Mouse (Mus musculus): Measurements from ENCODE around the gene Ccl28. TPM values are rescaled to one million over a fixed set of nuclear protein-coding genes. Genes with fewer than 3 reads are reported as not detected.
"Not testable (repeated sequence)": the region's sequence is repeated elsewhere in the genome, so short reads cannot be mapped to it uniquely, and the experiment has no call there.

Ccl28 gene
- total RNA-seq, 2 experiments from 2014 or later: 0.75 to 0.86 TPM

DNA sequence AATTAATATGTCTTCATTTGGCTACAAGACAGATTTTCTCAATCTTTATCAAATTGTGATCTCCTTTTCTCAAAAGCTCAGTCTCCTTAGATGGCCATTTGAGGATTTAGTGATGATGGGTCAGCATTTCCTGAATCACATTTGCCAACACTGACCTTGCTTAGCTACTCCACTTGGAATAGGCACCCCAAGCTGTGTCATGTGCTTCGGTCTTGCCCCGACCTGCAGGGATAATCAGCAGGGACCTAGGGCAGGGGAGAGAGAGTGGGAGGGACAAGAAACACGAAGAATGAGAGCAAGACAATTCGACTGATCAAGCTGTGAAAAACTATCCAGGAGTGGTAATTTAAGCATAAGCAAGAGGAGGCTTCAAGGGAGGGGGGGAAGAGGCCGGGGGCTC is 21.1 kb downstream of the Ccl28 start:
- intact Hi-C loops (cut with DNase I): loop anchor here (5.0 kb wide), 3 partner anchors 48 to 148 kb away; partner anchors contain the start of genes Hmgcs1 and Zfp131
- no peak for DNase-seq (ENCODE audit: low spot score in 2 of 2)

DNA sequence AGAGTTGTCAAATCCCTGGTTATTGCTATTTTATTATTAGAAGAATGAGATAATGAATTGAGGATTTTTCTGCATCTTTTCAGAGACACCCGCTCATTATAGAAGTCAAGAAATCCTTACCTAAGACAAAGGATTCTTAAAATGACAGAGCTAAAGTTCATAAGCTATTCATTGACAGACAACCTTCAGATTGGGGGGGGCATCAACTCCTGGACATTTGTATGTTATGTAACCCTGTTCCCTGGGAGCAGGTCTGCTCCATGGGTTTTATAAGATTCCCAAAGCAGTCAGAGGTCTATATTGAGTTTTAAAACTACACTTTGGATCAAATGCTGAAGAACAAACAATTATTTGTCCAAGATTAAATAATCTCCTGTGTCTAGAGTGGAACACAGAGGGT is 22.9 kb downstream of the Ccl28 start:
- intact Hi-C loops (cut with DNase I): loop anchor here (5.0 kb wide), 1 partner anchor 46 kb away; the partner anchor contains the start of gene Hmgcs1
- no peak for DNase-seq (ENCODE audit: low spot score in 2 of 2)

DNA sequence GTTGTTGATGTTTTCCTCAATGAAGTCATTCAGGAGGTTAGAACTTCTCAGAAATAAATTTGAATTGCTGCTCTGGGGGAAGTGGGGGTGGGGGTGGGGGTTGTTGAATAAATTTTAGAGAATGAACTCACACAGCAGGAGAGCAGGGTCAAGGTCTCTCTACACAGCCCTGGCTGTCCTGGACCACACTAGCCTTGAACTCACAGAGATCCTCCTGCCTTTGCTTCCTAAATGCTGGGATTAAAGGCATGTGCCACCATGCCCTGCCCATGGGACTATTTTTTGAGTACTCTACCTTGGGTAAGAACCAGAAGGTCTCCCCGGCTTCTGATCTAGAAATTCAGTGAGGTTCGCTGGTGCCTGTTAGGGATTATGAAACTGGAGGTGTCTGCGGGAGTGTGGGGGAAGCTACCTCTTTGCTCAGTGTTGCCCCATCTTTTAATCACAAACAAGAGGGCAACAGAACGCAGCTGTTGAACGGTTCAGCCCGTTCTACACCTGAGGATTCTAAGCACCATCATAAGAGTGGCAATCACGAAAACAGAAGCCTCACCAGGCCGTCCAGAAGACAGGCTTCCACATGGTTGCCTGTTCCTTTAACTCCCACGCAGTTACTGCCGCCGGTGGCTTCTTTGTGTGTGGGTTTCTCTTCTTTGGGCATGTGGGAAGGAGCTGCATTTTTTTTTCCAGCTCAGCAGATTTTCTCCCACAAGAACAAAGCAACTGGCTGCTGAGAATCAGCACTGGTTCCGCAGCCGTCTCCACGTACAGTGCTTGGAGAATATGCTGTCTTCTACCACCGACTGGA is 25.5 kb downstream of the Ccl28 start:
- intact Hi-C loops (cut with DNase I): loop anchor here (5.0 kb wide), 1 partner anchor 43 kb away; the partner anchor contains the start of gene Hmgcs1
- DNase-seq (ENCODE audit: low spot score in 2 of 2): peak; percentile 65 to 71

DNA sequence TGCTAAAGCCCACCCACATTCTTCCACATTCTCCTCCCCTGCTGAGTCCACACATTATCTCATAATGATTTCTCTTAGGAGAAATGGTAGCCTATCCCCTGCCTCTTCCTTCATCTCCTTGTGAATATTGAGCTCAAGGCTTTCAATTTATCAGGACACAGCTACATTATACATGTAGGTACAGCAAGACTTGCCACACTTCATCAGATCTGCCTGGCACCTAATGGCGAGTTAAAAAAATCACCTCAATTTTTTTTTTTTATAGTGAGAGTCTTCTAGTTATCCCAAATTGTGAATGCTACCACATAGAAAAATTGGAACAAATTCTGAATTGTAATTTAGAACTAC is 26.1 kb downstream of the Ccl28 start:
- intact Hi-C loops (cut with DNase I): loop anchor here (5.0 kb wide), 1 partner anchor 43 kb away; the partner anchor contains the start of gene Hmgcs1
- DNase-seq (ENCODE audit: low spot score in 2 of 2): no peak

DNA sequence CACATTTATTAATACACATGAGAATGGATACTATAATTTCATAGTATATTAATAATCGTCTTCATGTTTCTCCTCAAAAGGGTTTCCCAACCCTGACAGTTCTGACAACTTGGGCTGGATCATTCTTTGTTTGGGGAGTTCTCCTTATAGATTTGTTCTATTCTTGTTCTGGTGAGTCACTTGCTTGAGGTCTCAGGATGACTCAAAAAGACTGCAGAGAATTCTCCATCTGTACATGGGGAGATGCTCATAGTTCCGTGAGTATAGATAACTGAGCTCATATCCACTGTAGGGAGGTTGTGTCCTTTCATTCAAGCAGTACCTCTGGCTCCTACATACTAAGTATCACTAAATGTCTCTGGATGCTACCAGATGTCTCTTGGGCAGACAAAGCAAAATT is 31.1 kb downstream of the Ccl28 start:
- intact Hi-C loops (cut with DNase I): no loop called here
- DNase-seq (ENCODE audit: low spot score in 2 of 2): no peak

DNA sequence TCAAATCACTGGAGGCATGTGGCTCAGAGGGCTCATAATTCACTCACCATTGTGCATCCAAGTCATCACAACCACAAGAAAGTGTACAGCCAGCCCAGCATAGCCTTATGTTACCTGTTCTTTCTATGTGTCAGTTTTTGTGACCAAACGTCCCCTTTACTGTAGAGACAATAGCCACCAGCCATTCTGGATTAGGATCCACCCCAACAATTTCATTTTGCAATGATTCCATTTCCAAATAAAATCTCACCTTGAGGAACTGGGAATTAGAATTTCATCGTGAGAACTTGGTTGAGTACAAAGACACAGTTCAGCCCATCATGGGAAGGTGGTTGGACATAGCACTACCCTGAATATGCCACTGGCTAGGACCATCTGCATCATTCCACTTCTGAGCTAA is 32.6 kb downstream of the Ccl28 start:
- intact Hi-C loops (cut with DNase I): no loop called here
- DNase-seq (ENCODE audit: low spot score in 2 of 2): no peak

DNA sequence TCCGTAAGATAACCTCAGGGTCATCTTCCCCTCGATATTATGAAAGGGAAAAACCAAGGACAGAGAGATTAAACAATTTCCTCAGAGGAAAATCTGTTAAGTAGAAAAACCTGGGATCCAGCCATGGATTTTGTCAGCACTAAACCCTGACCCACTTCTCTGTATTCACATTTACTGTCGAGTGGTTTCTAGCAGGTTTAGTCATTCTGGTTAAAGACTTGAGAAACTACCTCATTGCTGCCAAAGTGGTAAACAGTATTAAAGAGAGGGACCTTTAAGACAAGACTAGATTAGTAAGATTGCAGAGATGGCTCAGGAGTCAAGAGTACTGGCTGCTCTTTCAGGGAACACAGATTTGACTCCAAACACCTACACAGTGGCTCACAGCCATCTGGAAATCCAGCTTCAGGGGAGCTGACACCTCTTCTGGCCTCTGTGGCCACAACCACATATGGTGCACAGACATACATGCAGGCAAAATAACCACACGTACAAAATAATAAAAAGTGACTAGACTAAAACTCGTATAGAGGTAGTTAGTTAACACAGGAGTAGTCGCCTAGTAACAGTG is 33.3 kb downstream of the Ccl28 start:
- intact Hi-C loops (cut with DNase I): no loop called here
- DNase-seq (ENCODE audit: low spot score in 2 of 2): no peak

DNA sequence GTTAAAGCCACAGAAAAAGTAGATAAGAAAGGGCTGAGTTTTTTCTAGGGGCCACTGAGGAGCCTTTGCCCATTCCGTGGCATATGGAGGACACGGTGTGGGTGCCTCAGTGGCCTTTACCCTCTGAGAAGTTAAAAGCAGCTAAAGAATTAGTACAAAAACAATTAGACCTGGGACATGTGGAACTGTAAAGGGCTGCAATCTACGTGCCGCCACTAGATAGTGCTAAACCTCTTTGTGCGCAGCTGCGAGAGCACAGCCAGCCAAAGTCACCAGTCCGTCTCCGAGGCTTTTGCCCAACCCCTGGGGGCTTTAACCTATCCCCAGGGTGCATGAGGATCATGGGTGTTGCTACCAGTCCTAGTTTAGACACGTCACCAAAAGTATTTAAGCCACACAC is 37.8 kb downstream of the Ccl28 start:
- DNase-seq (ENCODE audit: low spot score in 2 of 2): not testable (repeated sequence)

DNA sequence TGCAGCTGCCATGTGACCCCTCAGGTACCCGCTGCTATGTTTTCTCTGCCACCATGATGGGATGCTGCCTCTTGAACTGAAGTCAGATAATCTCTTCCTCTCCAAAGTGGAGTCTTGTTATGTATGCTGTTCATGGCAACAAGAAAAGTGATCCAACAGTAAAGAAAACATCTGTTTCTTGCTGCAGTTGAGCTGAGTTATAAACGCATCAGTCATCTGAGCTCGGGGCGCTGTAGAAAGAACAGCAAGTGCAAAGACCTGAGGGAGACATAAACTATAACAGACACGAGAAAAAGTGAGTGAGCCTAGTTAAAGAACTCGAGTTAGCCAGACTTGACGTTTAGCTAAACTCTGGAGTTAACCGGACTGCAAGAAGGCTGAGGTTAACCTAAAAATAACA is 55.2 kb downstream of the Ccl28 start:
- intact Hi-C loops (cut with DNase I): no loop called here

More for the DNA sequence above, 37.8 kb downstream of the Ccl28 start:
- intact Hi-C loops (cut with DNase I): not testable (repeated sequence)

DNA sequence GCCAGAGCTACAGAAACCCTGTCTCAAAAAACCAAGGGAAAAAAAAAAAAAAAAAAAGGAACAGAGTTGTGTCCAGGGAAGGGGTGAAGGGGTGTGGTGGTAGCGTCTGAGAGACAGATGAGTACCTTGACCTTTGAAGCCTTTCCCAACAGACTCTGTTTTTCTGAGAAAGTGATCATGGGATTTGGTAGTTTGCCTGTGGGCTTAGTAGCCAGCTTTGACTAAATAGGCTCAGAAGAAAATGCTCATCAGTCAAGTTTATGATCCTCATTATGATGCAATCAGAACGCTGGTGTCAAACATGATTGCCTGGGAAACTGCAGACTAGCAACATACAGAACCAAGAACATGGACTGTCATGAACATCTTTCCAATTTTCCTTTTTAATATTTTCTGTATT is 56.1 kb downstream of the Ccl28 start:
- no peak for DNase-seq (ENCODE audit: low spot score in 2 of 2)
- intact Hi-C loops (cut with DNase I): no loop called here

More for the DNA sequence above, 55.2 kb downstream of the Ccl28 start:
- DNase-seq (ENCODE audit: low spot score in 2 of 2): no peak

DNA sequence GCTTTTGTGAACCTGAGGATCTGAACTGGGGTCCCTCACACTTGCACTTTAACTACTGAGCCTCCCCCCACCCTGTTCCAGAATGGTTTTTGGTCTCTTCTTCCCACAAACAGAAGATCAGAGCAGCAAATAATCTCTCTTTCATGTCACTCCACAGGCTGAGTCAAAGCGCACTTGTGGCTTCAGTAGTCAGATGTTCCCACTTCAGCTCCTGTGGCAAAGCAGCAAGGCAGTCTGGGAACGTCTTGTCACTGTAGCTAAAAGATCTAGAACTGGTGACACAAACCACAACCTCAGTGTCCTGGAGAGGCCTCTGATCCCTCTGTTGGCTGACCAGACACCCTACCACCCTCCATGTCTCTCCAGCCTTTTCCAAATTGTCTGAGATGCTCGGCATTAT is 57.5 kb downstream of the Ccl28 start:
- intact Hi-C loops (cut with DNase I): no loop called here
- no peak for DNase-seq (ENCODE audit: low spot score in 2 of 2)

DNA sequence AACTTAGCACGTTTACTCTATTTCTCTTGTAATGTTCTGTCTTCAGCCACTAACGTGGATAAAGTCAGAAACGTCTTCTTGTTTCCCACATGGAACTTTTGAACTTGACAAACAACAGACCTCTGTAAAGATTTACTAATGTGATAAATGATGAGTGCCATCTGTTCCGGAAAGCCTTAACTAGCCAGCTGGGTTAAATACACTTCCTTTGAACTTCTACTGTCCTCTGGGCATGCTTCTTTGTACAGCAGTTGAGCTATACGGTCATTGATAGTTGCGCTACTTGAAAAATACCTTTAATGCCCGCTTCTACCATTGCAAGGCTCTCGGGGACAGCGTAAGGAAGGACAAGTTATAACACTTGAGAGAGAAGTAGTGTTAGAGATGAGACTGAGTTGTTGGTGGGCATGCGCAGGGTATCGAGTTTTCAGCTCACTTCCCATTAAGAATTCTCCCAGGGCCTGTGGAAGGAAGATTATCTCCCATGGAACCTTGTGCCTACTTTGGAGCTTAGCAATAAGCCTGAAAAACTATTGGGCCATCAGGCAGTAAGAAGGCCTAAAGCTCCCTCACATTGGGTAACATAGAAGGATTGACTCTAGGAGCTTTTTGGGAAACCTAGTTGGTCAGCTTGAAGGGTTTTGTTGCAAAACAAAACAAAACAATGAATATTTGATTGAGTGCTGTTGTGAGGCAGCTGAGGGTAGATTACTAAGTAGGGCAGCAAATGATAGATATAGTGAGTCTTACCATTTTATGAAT is 61.0 kb downstream of the Ccl28 start:
- intact Hi-C loops (cut with DNase I): no loop called here
- no peak for DNase-seq (ENCODE audit: low spot score in 2 of 2)

DNA sequence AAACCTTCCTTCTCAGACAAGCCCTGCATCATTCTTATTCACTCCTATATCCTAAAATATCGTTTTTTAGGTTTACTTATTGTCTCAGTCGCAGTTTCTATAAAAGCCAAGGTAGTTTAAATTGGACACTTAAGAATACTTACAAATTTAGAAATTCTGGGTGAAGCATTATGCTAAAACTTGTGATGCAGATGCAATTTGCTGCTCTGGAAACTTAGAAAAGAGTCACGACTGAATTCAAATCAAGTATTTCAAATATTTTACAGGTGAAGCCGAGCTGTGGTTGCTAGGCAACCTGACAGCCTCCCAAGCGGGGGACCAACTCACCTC is 66.1 kb downstream of the Ccl28 start:
- no peak for DNase-seq (ENCODE audit: low spot score in 2 of 2)
- intact Hi-C loops (cut with DNase I): loop anchor here (5.0 kb wide), 3 partner anchors 42 to 103 kb away; partner anchors contain the start of genes Nim1k and Zfp131

DNA sequence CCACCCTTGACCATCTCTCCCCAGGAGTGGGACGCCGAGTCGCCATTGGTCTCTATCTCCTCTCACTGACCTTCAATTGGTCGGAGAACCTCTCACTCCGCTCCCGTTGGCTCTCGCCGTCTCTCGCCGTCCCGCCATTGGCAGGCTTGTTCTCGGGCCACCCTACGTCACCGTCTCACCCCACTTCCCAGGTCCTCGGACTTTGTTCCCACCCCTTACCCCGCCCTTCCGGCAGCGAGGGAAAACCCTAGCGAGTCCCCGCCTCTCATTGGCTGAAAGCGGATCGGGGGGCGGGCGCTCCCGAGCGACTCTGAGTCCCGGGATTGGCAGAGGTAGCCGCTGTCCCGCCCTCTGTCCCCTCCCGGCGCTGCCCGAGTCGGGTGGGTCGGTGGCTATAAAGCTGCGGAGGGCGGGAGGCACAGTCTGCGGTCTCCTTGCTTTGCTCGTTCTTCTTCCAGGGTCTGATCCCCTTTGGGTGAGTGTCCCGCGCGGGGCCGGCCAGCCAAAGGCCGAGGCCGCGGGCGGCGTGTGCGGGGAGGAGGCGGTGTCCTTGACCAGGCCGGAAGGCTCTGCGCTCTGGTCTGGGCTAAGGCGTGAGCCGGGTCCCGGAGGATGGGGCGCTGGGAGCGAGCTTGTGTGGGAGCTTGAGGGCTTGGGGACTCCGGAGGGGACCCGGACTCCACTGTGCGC is 66.6 kb downstream of the Ccl28 start, which contains the start of gene Hmgcs1:
TSS of gene Hmgcs1 (plus strand) at position 341 of the 690 bp plus-strand sequence.
- intact Hi-C loops (cut with DNase I): loop anchor here (5.0 kb wide), 3 partner anchors 43 to 102 kb away; partner anchors contain the start of genes Nim1k and Zfp131
- peak; percentile 99 for DNase-seq (ENCODE audit: low spot score in 2 of 2)

DNA sequence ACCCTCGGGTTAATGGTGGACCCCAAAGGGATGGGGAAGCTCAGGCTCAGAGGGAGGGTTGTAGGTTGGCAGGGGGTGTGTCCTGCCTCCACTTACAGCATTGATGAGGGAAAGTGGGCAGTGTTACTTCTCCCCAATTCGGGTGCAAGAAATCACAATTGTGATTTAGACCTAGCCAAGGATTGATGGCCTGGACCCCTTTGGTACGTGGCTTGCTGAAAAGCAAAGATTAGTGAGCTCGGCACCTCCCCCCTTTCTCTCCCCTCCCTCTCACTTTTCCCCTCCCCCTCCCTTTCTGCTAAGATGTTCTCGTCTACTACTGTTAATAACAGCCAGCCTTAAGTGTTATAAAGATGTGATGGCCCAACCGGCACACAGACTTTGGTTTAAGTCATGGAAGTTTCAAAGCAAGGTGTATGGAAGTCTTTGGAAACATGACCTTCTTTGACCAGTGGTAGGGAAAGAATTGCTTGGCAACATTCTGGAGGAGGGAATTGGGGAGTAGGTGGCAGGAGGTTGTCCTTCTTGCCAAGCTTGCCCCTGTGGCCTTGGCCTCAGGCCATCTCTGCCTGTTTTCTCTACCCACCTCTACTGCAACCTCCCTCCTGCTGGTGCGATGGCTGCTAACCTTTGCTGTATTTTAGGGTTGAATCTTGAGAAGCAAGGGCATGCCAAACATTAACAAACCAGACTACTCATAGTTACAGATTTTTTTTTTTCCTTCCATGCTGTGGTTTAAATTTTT is 67.4 kb downstream of the Ccl28 start:
- DNase-seq (ENCODE audit: low spot score in 2 of 2): no peak
- intact Hi-C loops (cut with DNase I): loop anchor here (5.0 kb wide), 3 partner anchors 44 to 101 kb away; partner anchors contain the start of genes Nim1k and Zfp131

DNA sequence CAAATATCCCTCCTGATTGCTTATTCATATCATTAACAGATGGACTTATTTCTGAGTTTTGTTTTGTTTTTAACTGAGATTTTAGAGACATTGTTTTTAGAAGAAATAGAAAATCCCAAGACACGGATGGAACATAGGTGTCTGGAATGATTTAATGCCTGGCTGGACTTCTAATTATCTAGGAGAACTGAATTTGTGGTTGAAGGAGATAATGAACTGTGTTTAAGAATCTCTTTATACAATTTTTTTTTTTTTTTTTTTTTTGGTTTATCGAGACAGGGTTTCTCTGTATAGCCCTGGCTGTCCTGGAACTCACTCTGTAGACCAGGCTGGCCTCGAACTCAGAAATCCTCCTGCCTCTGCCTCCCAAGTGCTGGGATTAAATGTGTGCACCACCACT is 68.3 kb downstream of the Ccl28 start:
- intact Hi-C loops (cut with DNase I): loop anchor here (5.0 kb wide), 3 partner anchors 45 to 100 kb away; partner anchors contain the start of genes Nim1k and Zfp131
- DNase-seq (ENCODE audit: low spot score in 2 of 2): not testable (repeated sequence)

DNA sequence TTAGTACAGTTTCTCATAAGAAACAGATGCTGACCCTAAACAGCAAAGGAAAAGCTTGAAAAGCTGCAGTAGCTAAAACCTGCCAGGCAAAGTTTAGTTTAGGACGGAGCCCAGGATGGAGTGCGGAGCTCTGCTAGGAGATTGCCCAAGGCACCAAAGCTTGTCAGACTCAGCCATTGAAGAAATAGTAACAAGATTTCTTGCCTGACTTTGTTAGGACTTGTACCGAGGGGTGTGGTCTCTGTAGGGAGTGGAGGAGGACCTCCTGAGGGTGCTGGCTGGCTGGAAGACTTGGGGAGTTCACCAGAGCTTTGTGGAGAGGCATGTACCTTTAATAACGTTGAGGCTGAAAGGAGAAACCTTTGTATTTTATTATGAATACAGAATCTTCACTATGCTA is 72.1 kb downstream of the Ccl28 start:
- intact Hi-C loops (cut with DNase I): no loop called here
- DNase-seq (ENCODE audit: low spot score in 2 of 2): no peak

DNA sequence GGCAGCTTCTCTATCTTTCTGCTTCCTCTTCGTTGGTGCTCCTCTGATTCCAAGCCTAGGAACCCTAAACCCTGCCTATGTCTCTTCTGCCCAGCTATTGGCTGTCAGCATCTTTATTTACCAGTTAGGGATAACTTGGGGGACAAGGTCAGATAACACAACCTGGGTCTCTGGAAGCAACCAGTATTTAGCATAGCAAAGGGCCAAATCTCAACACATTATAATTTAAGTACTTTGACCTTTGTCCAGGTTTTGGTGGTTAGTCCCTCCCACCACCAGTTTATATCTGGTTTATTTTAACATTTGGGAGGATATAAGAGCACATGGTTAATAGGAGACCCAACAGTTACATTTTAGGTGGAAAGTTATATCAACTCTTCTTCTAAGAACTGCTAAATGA is 72.9 kb downstream of the Ccl28 start:
- no peak for DNase-seq (ENCODE audit: low spot score in 2 of 2)
- intact Hi-C loops (cut with DNase I): no loop called here

DNA sequence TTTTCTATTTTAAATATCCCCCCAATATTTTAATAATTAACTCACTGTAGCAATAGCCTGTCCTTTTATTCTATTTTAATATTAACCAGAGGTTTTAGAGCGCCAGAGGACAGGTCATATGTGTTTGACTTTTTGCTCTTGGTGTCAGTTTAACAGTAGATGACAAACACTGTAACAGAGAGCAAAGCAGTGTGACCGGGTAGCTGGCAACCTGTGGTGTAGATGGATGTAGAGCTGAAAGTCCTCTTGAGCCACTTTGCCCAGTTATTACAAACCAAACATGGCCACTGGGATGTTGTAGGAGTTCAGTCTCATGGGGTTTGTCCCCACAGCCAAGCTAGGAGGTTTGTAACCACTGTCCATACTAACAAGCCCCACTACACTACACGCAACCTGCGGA is 74.8 kb downstream of the Ccl28 start:
- DNase-seq (ENCODE audit: low spot score in 2 of 2): no peak
- intact Hi-C loops (cut with DNase I): no loop called here

Data from left cerebral cortex, postnatal 36 days (tissue).